Mouse (Mus musculus): ENCODE measurements at regions not wholly inside any gene's neighbourhood (a gene's known extent, or its start where the extent isn't known, plus 50 kb on each side); places are given as distances from the start of the nearest gene placed in this dataset.

DNA sequence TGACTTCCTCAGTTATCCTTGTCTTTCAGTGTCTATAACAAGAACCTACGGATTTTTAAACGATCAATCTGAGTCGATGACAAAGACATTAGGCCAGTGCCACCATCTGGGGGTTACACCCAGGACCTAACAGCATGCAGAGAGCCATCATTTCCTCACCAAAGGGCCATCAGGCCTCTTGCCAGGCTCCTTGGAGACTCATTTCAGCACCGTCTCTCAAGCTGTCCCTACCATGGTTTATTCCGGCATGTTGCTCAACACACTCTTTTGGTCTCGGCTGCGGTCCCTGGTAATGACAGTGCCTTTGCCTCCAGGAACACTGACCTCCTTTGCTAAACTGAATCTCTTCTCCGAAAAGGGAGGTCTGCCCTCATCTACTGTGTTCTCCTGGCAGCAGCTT lies 144.4 kb upstream of the Gm15217 start:
- DNase-seq (ENCODE audit: low read depth in 3 of 3, low spot score in 3 of 3) (no peak), ATAC-seq (ENCODE audit: insufficient read depth) (no peak)
- H3K4me2 ChIP-seq (ENCODE audit: low read depth) = no peak overlapping the region
- H3K9me3 ChIP-seq (ENCODE audit: control insufficient read depth, low read length) = no peaks in the 10 kb centered on the region
- H3K4me3 ChIP-seq (ENCODE audit: insufficient read depth in 1 of 2, low read depth in 2 of 2, low read length in 2 of 2) = no peak overlapping the region
- no peaks in the 10 kb centered on the region for H3K27me3 ChIP-seq (ENCODE audit: control insufficient read depth, insufficient read depth, low read length)
- no peak for TF ChIP-seq EP300 (IDR thresholded peaks at IDR 0.05; ENCODE audit: low read depth)
- no peak for TF ChIP-seq CTCF (IDR thresholded peaks at IDR 0.05; ENCODE audit: low read depth)
- no peaks in the 10 kb centered on the region for H3K36me3 ChIP-seq (replicated peaks; ENCODE audit: control insufficient read depth, insufficient read depth, low read depth)
- no peak overlapping the region for H3K9ac ChIP-seq (replicated peaks)
- H3K4me1 ChIP-seq (replicated peaks; ENCODE audit: control insufficient read depth in 2 of 2, insufficient read depth in 2 of 2, low read length in 1 of 2) = no peaks in the 10 kb centered on the region
- 78% methylated on average over 8 of the region's 8 CpGs for WGBS (ENCODE audit: insufficient replicate concordance)
- H3K27ac ChIP-seq = no peak overlapping the region

DNA sequence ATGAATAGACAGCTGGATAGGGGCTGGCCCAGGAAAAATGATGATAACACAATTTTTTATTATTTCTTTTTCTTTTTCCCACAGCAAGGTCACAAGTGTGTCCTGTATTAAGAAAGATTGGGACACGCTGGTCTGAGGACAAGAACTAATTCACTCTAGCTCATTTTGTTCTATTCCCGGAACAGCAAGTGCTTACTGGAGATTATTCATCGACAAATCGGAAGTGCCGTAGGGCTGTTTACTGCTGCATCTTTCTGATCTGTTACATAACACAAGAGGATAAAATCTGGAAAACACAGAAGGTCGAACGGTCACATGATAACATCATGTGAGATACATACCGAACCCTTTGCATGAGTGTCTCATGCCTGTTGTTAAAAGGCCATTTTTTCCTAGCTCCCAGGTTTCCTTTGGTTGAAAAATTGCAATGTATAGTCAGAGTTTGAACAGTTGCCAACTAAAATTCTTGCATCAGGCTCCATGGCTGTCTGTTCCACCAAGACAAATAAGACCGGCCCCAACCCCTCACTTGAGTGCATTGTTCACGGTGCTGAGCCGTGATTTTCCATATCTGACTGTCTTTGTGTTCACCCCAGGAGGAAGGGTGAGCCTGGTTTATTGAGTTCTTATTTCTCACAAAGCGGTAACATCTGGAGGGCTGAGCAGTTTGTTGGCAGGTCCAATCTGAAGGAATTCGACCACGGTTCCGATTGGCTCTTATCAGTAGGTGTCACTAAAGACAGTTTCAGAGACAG lies 139.0 kb upstream of the Gm15217 start:
- 75% methylated on average over 15 of the region's 15 CpGs for WGBS (ENCODE audit: insufficient replicate concordance)

DNA sequence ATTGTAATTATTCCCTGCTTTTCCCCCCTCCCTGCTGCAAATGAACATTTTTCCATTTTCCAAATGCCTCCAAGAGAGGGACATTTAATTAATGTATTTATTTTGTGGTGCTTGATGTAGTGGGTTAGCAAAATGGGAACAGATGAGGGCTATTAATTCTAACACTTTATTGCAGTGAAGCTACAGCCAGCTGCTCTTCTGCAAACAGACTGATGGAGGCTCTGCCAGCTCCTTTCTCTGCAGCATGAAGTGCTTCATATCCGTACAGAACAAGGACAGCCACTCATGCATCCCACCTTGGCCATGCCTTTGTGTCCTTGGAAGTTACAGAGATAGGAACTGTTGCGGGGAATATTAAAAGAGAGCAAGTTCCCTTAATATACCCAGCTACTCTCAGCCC lies 138.3 kb upstream of the Gm15217 start:
- H3K4me1 ChIP-seq (replicated peaks; ENCODE audit: control insufficient read depth in 2 of 2, insufficient read depth in 2 of 2, low read length in 1 of 2) = no peaks in the 10 kb centered on the region
- ATAC-seq (ENCODE audit: insufficient read depth) (no peak), DNase-seq (ENCODE audit: low read depth in 3 of 3, low spot score in 3 of 3) (no peak)
- H3K27ac ChIP-seq = no peak overlapping the region
- H3K36me3 ChIP-seq (replicated peaks; ENCODE audit: control insufficient read depth, insufficient read depth, low read depth) = no peaks in the 10 kb centered on the region
- no peak overlapping the region for H3K4me3 ChIP-seq (ENCODE audit: insufficient read depth in 1 of 2, low read depth in 2 of 2, low read length in 2 of 2)
- no peak overlapping the region for H3K4me2 ChIP-seq (ENCODE audit: low read depth)
- WGBS (ENCODE audit: insufficient replicate concordance) = 71% methylated on average over 2 of the region's 2 CpGs
- H3K9me3 ChIP-seq (ENCODE audit: control insufficient read depth, low read length) = no peaks in the 10 kb centered on the region
- no peak for TF ChIP-seq CTCF (IDR thresholded peaks at IDR 0.05; ENCODE audit: low read depth)
- no peak for TF ChIP-seq EP300 (IDR thresholded peaks at IDR 0.05; ENCODE audit: low read depth)
- H3K9ac ChIP-seq (replicated peaks) = no peak overlapping the region
- no peaks in the 10 kb centered on the region for H3K27me3 ChIP-seq (ENCODE audit: control insufficient read depth, insufficient read depth, low read length)

More for the DNA sequence above, 139.0 kb upstream of the Gm15217 start:
- no peak overlapping the region for H3K4me2 ChIP-seq (ENCODE audit: low read depth)
- no peak overlapping the region for H3K9ac ChIP-seq (replicated peaks)
- H3K36me3 ChIP-seq (replicated peaks; ENCODE audit: control insufficient read depth, insufficient read depth, low read depth) = no peaks in the 10 kb centered on the region
- no peak overlapping the region for H3K27ac ChIP-seq
- H3K4me1 ChIP-seq (replicated peaks; ENCODE audit: control insufficient read depth in 2 of 2, insufficient read depth in 2 of 2, low read length in 1 of 2) = no peaks in the 10 kb centered on the region
- ATAC-seq (ENCODE audit: insufficient read depth) (no peak), DNase-seq (ENCODE audit: low read depth in 3 of 3, low spot score in 3 of 3) (no peak)
- no peak for TF ChIP-seq CTCF (IDR thresholded peaks at IDR 0.05; ENCODE audit: low read depth)
- TF ChIP-seq EP300 (IDR thresholded peaks at IDR 0.05; ENCODE audit: low read depth) = no peak
- H3K27me3 ChIP-seq (ENCODE audit: control insufficient read depth, insufficient read depth, low read length) = no peaks in the 10 kb centered on the region
- H3K9me3 ChIP-seq (ENCODE audit: control insufficient read depth, low read length) = no peaks in the 10 kb centered on the region
- no peak overlapping the region for H3K4me3 ChIP-seq (ENCODE audit: insufficient read depth in 1 of 2, low read depth in 2 of 2, low read length in 2 of 2)

DNA sequence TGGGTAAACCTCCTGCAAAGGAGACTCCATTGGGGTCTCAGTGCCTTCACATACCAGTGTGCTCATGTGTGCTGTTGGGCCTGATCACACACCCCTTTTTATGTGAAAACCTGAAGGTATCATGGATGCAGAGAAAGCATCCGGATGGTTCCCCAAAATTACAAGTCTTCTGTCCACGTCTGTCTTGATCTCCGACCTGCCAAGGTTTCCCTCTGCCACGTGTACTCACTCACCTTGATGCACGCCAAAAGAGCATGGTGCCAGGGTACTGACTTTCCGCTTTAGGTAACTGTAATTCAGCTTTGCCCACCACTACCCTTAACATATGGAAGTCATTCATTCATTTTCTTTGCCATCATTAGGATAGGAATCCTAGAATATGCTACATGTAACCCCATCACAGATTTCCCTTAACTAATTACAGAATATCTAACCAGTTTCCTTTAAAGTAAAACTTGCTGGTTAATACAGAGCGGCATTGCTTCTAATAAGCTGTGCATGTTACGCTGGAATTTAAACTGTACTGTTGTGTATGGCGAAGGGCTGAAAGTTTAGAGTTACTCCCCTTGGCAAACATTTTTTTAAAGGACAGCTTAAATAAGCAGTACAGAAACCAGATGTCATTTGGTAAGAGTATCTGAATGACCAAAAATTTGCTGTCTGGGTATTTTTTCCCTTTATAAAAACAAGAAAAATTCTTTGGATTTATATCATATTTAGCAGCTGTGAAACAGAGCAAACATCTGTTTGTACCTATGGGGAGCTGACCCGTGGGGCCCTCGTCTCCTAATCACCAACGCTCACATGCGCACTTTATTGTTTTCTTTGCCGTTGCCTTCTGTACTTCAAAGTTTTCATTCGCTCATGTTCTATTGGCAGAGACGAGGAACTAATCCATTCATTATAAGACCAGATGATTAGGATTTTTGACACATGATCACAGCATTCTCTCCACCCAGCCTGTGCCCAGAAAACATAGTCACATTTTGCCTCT lies 131.4 kb upstream of the Gm15217 start:
- ATAC-seq (ENCODE audit: insufficient read depth) (no peak), DNase-seq (ENCODE audit: low read depth in 3 of 3, low spot score in 3 of 3) (no peak)
- Histone ChIP-seq H3K27me3 (ENCODE audit: control insufficient read depth, insufficient read depth, low read length) (no peaks in the 10 kb centered on the region), H3K36me3 (replicated peaks; ENCODE audit: control insufficient read depth, insufficient read depth, low read depth) (no peaks in the 10 kb centered on the region), H3K9me3 (ENCODE audit: control insufficient read depth, low read length) (no peaks in the 10 kb centered on the region), H3K4me3 (ENCODE audit: insufficient read depth in 1 of 2, low read depth in 2 of 2, low read length in 2 of 2) (no peak overlapping the region), H3K27ac (no peak overlapping the region), H3K4me2 (ENCODE audit: low read depth) (no peak overlapping the region), H3K4me1 (replicated peaks; ENCODE audit: control insufficient read depth in 2 of 2, insufficient read depth in 2 of 2, low read length in 1 of 2) (no peaks in the 10 kb centered on the region), H3K9ac (replicated peaks) (no peak overlapping the region)
- 73% methylated on average over 16 of the region's 16 CpGs for WGBS (ENCODE audit: insufficient replicate concordance)
- TF ChIP-seq EP300 (IDR thresholded peaks at IDR 0.05; ENCODE audit: low read depth) (no peak), CTCF (IDR thresholded peaks at IDR 0.05; ENCODE audit: low read depth) (no peak)

DNA sequence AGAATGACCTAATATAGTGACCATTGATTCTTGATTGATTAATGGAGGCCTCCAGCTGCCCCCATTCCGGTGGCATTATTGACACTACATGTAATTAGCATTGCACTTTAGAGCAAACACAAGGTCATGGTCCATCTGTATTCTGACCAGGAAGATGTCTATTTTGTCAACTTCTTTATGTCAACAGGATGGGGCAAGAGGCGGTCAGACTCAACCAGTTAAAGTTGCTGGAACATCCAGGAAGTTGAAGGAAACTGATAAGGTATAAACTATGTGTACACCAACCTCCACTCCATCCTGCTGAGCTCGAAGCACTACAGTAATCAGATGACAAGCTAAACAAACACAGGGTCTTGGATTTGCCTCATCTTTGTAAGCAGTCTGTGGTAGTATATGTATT lies 130.1 kb upstream of the Gm15217 start:
- no peaks in the 10 kb centered on the region for H3K9me3 ChIP-seq (ENCODE audit: control insufficient read depth, low read length)
- H3K4me2 ChIP-seq (ENCODE audit: low read depth) = no peak overlapping the region
- H3K4me1 ChIP-seq (replicated peaks; ENCODE audit: control insufficient read depth in 2 of 2, insufficient read depth in 2 of 2, low read length in 1 of 2) = no peaks in the 10 kb centered on the region
- H3K27me3 ChIP-seq (ENCODE audit: control insufficient read depth, insufficient read depth, low read length) = no peaks in the 10 kb centered on the region
- TF ChIP-seq EP300 (IDR thresholded peaks at IDR 0.05; ENCODE audit: low read depth) = no peak
- TF ChIP-seq CTCF (IDR thresholded peaks at IDR 0.05; ENCODE audit: low read depth) = no peak
- 19% methylated on average over 3 of the region's 3 CpGs for WGBS (ENCODE audit: insufficient replicate concordance)
- no peak overlapping the region for H3K27ac ChIP-seq
- DNase-seq (ENCODE audit: low read depth in 3 of 3, low spot score in 3 of 3) = no peak
- H3K4me3 ChIP-seq (ENCODE audit: insufficient read depth in 1 of 2, low read depth in 2 of 2, low read length in 2 of 2) = no peak overlapping the region
- no peak for ATAC-seq (ENCODE audit: insufficient read depth)
- H3K9ac ChIP-seq (replicated peaks) = no peak overlapping the region
- no peaks in the 10 kb centered on the region for H3K36me3 ChIP-seq (replicated peaks; ENCODE audit: control insufficient read depth, insufficient read depth, low read depth)
